Mouse (Mus musculus) R1 (cell line): ENCODE measurements at regions not wholly inside any gene's neighbourhood (a gene's known extent, or its start where the extent isn't known, plus 50 kb on each side); places are given as distances from the start of the nearest gene placed in this dataset.

Source experiments
- DNase-seq: peaks from one replicate; pipeline ENCODE4 v3.0.0-alpha.2; 2018; ENCODE audit warnings: low read depth, low spot score

DNA sequence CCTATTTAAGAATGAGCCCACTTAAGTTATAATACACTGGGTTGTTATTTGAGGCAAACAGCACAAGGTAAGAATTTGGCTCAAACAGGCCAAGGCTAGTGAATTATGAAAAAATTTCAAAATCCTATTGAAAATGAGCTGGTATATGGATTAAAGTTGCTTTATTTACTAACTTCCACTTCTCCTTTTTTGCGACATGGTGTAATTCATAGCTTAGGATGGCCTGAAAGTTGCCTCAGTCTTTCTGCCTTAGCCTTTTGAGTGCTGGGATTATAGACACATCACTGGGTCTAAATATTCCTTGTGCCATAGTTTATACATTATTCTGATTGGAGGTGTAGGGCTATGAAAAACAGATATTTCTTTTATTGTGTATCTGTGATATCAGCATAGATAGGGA lies 81.9 kb downstream of the Edem1 start:
- no peak for DNase-seq

DNA sequence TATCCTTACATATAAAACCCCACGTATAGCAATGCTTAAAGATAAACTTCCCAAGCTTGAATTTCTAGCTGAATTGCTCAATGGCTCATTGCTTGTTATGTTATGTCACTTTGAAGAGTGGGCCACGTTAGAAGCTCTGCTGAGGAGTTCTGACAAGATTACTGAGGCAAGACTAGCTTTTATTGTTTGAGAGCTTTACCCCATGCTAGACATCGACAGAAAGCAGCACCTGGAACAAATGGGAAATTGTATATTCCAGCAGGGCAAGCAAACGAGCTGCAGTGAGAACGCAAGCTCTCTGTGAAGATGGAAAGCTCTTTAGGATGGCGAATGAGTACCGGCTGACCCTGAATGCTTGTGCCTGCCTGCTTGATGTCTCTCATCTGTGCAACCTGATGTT lies 84.1 kb downstream of the Edem1 start:
- no peak for DNase-seq

- DNase-seq: no peak
These were observed 91.0 kb downstream of the Edem1 start for GRCm38 (mm10) chr6:108919372-108919913.

GRCm38 (mm10) chr6:108921181-108921580 lies 92.7 kb downstream of the Edem1 start:
- no peak for DNase-seq

- no peak for DNase-seq
These were observed 94.1 kb downstream of the Edem1 start for GRCm38 (mm10) chr6:108922564-108922963.

DNA sequence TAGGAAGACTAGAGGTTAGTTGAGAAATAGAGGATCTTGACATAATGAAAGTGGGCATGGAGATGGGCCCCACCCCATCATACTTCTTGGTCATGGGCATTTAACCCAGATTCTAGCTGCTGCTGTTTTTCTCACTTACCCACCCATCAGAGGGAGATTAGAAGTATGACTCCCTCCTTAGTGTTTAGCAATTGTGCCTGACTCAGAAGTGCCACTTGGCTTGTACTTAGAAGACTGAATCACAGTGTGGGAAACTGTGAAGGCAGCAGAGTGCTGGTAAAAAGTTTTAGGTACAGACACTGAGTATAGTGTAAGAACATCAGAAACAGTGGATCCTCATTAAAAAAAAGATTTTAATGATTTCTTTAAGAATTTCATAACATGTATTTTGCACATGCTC lies 100.5 kb downstream of the Edem1 start:
- no peak for DNase-seq

- no peak for DNase-seq
These were observed 110.2 kb downstream of the Edem1 start for GRCm38 (mm10) chr6:108938646-108939045.

- DNase-seq: no peak
These were observed 113.8 kb downstream of the Edem1 start for GRCm38 (mm10) chr6:108942288-108942687.

DNA sequence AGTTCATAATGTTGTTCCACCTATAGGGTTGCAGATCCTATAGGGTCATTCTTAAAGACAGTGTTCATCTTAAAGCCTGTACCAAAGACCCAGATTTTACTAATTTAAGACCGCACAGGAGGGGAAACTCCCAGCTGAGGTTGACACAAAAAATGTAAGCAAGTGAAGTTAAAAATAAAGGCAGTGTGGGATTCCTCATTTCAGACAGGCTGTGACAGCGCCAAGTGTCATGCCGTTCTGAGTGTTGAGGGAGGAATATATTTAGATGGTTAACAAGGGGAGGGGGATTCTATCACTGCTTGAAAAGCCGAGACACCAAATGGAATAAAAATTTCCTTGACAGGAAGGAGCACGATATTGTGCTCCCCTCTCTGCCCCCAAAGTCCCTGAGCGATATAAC lies 123.9 kb downstream of the Edem1 start:
- no peak for DNase-seq

DNA sequence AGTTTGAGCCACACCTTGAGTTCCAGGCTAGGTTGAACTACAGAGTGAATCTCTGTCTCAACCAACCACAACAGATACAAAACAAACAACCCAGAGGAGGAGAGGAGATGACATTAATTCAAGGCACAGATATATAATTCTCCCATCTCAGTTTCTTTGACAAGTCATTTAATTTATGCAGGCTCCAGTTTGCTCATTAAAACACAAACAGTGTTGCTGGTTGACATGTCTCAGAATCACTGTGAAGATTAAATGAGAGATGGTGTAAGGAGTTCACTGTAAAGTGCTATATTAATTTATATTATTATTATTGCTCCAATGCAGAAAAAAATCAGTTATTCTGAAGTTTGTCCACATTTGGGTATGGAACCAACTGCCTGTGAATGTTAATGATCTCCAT lies 134.4 kb downstream of the Edem1 start:
- DNase-seq: no peak

- peak; percentile 23 for DNase-seq
These were observed 134.9 kb downstream of the Edem1 start for GRCm38 (mm10) chr6:108963295-108963694.

GRCm38 (mm10) chr6:108969477-108970176 lies 141.2 kb downstream of the Edem1 start:
- DNase-seq: no peak

DNA sequence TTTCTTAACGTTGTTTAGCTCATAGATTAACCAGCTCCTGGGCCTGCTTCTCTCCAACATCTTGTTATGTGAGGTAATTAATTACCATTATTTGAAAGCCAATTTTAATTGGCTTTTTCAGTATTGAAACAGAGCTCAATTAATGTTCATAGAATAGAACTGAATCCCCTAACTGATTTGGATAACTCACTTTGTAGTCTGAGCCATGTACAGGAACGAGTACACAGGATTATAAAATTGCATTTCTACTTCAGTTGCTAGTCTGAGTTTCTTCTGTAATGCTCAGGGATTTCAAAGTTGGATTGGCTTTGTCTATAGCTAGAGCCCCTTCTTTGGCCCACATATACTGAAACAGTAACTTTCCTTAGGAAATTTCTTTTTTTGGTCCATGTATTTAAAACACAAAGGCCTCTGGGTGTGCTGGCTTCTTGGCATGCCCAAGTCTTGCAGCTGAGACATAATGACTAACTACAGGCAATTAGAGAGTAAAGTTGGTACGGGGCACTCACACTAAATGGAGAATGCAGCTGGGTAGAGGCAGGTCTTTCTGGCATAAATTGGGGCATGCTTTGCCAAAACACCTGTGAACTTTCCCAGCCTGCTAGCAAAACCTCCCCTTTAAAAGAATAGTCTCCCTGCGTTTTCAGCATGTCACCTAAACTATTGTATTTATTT lies 143.1 kb downstream of the Edem1 start:
- DNase-seq: no peak

- DNase-seq: no peak
These were observed 145.3 kb downstream of the Edem1 start for GRCm38 (mm10) chr6:108973701-108974100.

DNA sequence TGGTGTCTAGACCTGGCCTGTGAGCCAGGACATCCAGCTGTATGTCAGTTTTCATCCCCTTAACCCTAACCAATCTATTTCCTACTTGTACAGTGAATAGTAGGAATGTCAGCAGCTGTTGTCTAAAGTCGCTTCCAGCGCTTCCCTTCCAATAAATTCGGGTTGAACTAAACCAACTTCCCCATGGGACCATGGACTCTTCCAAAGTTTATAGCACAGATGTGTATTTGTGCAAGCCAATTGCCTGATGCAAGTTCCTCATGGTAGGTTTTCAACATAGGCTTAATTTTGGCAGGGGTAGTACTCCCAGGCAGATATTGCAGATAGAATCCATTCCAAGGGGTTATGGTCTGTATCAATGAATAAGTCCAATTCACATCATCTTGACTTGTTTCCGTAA lies 161.1 kb downstream of the Edem1 start:
- DNase-seq: no peak

DNA sequence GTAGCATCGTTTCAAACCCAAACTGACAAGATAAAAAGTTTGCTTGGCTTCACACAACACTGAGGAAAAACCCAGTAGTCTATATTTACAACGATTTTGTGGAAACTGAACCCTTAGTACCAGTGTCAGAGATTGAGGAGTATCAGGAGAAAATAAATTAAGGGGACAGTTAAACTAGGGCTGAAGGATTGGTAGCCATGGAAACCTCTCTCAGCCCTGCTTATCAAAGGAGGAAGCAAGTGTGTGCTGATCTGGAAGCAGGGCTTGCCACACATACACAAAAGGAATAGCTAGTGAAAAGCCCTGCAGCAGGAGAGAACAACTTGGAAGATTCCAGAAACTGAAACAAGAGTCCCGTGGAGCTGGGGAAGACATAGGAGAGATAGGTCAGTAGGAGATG lies 165.3 kb downstream of the Edem1 start:
- no peak for DNase-seq

GRCm38 (mm10) chr6:109004443-109004842 lies 176.0 kb downstream of the Edem1 start:
- no peak for DNase-seq

DNA sequence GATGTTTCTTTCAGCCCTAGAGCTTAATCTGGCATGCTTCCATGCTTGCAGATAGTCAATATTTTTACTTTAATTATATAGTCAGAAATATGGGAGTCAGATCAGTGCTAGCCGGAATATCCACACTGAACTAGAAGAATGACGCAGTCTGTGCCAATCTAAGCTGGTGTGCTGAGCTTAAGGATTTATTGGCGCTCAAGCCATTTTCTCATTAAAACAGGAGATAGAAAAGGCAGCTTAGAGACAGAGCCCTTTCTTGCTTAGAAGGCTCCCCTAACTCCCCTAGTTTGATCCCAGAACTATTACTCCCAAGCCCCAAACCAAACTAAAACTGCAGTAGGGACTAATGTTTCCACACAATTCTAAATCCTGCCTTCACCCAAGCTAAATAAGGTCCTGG lies 180.9 kb downstream of the Edem1 start:
- DNase-seq: no peak

DNA sequence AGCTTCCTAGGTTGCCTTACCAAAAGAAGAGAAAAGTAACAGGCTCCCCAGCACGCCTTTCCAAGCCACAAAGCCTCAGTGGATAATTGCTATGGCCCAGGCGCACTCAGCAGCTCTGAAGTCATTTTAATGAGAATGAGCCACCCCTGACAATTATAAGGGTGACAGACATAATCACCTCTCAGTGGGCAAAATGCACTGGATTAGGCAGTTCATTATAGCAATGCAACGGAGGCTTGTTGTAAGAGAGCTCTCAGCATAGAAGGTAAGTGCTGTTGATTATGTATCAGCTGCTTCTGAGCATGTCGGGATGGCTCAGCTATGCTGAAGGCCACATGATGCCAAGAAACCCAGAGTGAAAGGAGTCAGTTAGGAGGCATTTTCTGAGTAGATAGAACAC lies 181.4 kb downstream of the Edem1 start:
- DNase-seq: no peak

- DNase-seq: no peak
These were observed 191.3 kb downstream of the Edem1 start for GRCm38 (mm10) chr6:109019731-109020130.
